Mouse (Mus musculus) C3H10T1/2 (cell line): ENCODE data around the gene Bahd1. TPM values are rescaled to one million over a fixed set of nuclear protein-coding genes. Genes with fewer than 3 reads are reported as not detected.

Source experiments
- polyA plus RNA-seq, 2 experiments: library from polyadenylated mRNA; unstranded; fragments of >200 nt; fragmentation: generic; extraction: Trizol; gene quantifications; one replicate each; pipeline ENCODE4 v1.2.1; 2012; ENCODE audit warnings: missing spikeins in 2 of 2

Bahd1 gene
- polyA plus RNA-seq, result 10 to 100 TPM in 1 of 2 experiments, 1 to 10 TPM in 1; 2.6 to 10.1 TPM

GRCm38 (mm10) chr2:118899981-118900825, at the start of gene Bahd1:
Gene Bahd1 (plus strand): TSS chr2:118900377.

DNA sequence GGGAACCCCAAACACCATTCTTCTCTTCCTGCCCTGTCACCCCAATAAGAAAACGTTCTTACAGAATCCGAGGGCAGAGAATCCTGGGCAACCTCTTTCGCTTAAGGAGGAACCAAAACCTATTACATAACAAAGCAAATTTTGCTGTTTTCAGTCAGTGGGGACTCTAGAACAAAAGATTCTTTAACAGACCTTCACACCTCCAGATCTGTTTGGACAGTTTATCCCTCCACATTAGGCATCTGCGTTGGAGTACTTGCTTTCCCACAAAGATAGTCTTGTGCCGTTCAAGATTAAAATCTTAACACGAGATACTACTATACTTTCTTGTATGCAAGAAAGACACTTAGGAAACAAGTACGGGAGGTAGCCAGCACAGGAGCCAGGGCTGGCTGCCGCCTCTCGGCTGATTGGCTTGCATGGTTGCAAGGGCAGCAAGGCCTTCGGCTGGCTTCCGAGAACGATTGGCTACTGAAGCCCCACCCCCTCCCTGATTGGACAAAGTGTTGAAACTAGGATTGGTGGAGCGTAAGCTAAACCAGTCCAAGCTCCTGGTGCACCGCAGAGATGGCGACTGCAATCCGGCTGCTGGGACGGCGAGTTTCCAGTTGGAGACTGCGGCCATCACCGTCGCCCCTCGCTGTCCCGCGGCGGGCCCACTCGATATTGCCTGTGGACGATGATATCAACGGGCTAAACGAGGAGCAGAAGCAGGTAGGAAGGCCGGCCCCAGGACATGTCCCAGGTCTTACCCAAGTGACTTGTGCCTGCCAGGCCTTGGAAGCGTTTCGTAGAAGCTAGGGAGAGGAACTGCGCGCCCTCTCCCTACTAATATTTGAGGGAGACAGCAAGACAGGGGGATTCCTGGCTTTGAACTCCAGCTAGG, 38.5 kb upstream of the Bahd1 start, which contains the start of gene Ivd:
Gene Ivd, plus strand, starts transcription at position 501 of the 886 bp plus-strand sequence.

GRCm38 (mm10) chr2:118926361-118926997, 26.3 kb downstream of the Bahd1 start, which contains the start of gene Chst14:
Gene Chst14 (plus strand): TSS chr2:118926496.

Other genes with a start within 250 kb of the Bahd1 start
- gene Pak6, start 237.1 kb upstream of the Bahd1 start, polyA plus RNA-seq, result under 1 TPM in 1 of 2 experiments, not detected in 1; 0.15 TPM
- under 1 TPM in 1 of 2 experiments, not detected in 1; 0.01 TPM for gene Ankrd63, start 196.4 kb upstream of the Bahd1 start, polyA plus RNA-seq
- gene Plcb2, start 171.9 kb upstream of the Bahd1 start, polyA plus RNA-seq, result under 1 TPM in 1 of 2 experiments, not detected in 1; 0.07 TPM
- gene Inafm2, start 154.6 kb upstream of the Bahd1 start, polyA plus RNA-seq, result 1 to 10 TPM; 1.8 to 4.4 TPM
- gene Ccdc9b, start 137.7 kb upstream of the Bahd1 start, polyA plus RNA-seq, result 1 to 10 TPM; 3.2 to 6.8 TPM
- not detected for gene Phgr1, start 127.6 kb upstream of the Bahd1 start, polyA plus RNA-seq
- gene Disp2, start 120.7 kb upstream of the Bahd1 start, polyA plus RNA-seq, result under 1 TPM in 1 of 2 experiments, not detected in 1; 0.09 TPM
- 100 to 1,000 TPM in 1 of 2 experiments, 10 to 100 TPM in 1; 22.4 to 108 TPM for gene Knstrn, start 86.4 kb upstream of the Bahd1 start, polyA plus RNA-seq
- 10 to 100 TPM in 1 of 2 experiments, 1 to 10 TPM in 1; 4.3 to 18.5 TPM for gene Ivd, start 38.4 kb upstream of the Bahd1 start, polyA plus RNA-seq
- 10 to 100 TPM; 10.5 to 39.8 TPM for gene Chst14, start 26.1 kb downstream of the Bahd1 start, polyA plus RNA-seq
- gene Ccdc32, start 129.0 kb downstream of the Bahd1 start, polyA plus RNA-seq, result 10 to 100 TPM in 1 of 2 experiments, 1 to 10 TPM in 1; 4.8 to 15.3 TPM
- 1 to 10 TPM; 1.1 to 1.2 TPM for gene Rpusd2, start 134.4 kb downstream of the Bahd1 start, polyA plus RNA-seq
- gene Knl1, start 146.7 kb downstream of the Bahd1 start, polyA plus RNA-seq, result under 1 TPM; 0.08 to 0.97 TPM
- gene Rad51, start 212.4 kb downstream of the Bahd1 start, polyA plus RNA-seq, result 10 to 100 TPM in 1 of 2 experiments, 1 to 10 TPM in 1; 7.9 to 11.4 TPM